Mouse (Mus musculus): Measurements from ENCODE around the gene Egfem1.

Gene Egfem1

DNA sequence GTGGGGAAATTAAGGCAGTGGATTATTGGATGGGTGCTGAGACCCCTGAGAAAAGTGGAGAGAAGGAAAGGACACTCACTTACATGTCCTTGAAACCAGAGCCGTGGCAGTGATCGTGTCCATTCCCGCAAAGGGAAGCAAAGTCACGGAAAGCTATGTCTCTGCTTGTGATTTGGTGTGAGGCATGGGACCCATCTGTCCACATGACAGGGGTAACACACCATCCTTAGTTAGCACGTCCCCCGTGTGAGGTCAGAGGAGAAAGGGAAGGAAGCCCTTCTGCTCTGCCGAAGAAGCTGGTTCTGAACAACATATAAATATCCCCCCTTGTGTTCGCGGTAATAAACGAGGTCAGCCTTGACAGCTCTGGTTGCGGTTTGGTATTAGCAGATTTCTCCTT lies 52.7 kb downstream of the Egfem1 start:
- DNase-seq (ENCODE audit: extremely low read depth, low read depth): no peak

- DNase-seq (ENCODE audit: extremely low read depth, low read depth): no peak
Observed at GRCm38 (mm10) chr3:29135176-29136064, 53.6 kb downstream of the Egfem1 start.

- no peak for DNase-seq (ENCODE audit: extremely low read depth, low read depth)
Observed at GRCm38 (mm10) chr3:29136065-29136955, 54.5 kb downstream of the Egfem1 start.

GRCm38 (mm10) chr3:29168401-29168800 lies 86.6 kb downstream of the Egfem1 start:
- DNase-seq (ENCODE audit: extremely low read depth, low read depth): no peak

DNA sequence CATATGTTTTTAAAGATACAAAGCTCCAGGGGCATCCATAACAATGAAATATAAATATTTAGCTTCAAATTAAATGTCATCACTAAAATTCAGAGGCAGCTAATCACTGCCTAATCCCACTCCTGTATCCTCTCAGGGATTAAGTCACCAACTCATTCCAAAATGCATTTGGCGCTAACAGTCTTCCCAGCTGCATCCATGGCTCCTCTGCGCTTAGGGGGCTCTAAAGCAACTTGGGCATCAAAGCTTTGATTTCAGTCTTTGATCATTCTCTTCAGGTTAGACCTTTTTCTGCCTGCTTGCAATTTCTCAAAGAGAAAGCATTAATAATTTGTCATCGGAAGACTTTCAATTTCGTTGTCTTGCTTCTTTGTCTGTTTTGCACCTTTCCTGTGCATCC lies 87.2 kb downstream of the Egfem1 start:
- DNase-seq (ENCODE audit: extremely low read depth, low read depth): no peak

- DNase-seq (ENCODE audit: extremely low read depth, low read depth): no peak
Observed at GRCm38 (mm10) chr3:29176991-29177390, 95.2 kb downstream of the Egfem1 start.

- no peak for DNase-seq (ENCODE audit: extremely low read depth, low read depth)
Observed at GRCm38 (mm10) chr3:29182988-29183387, 101.2 kb downstream of the Egfem1 start.

DNA sequence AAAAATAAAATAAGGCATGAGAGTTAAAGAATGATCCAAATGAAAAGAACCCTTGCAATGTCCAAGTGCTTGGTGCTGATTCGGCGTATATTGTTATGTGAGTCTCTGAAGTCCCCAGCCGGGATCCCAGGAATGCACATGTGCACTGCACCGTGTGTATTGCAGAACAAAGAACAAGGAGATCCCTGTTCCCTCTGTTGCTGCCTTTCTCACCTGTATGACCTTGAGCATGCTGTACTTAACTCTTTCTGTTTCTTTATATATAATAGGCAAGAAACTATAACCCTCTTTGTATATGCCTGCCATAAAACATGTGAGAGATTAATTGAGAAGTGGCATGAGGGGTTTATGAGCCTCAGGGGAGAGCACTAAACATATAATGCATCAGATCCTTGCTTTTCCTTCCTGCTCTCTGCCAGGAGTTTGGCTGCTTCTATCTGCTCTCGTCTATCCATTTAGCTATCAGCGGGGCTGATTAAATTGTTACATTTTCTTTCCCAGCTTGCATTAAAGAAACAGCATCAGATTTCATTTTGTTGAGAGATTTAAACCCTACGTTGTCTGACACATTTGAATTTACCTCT lies 101.9 kb downstream of the Egfem1 start:
- DNase-seq (ENCODE audit: extremely low read depth, low read depth): no peak

DNA sequence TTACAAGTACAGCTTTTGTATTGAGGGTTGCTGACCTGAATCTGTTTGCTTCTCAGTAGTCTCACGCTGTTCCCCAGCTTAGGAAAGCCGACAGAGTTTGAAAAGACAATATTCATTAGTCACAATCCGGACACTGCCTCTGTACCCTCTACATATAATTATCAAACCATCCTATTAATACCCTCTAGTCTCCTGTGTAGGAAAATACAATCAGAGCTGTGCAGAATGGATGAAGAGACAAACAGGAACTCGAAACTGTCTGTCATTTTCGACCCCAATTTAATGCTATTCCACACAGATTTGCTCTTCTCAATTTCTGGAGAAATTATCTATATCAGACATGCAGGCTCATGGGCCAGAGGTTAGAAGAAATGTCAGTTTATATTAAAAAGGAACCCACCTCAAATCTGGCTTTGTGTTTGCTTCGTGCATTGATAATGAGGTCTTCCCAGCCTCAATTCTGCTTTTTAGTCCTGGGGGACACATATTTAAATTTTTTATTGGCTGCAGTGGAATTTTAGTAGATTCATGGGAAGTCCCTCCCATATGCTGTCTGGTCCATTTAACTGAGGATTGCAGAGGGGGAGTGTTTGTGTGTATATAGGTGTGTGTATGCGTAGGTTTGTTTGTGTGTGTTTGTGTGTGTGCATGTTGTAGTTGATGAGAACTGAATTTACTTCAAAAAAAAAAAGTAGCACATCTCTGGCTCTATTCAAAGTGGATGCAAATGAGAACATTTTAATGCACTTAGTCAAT lies 102.8 kb downstream of the Egfem1 start:
- DNase-seq (ENCODE audit: extremely low read depth, low read depth): no peak

DNA sequence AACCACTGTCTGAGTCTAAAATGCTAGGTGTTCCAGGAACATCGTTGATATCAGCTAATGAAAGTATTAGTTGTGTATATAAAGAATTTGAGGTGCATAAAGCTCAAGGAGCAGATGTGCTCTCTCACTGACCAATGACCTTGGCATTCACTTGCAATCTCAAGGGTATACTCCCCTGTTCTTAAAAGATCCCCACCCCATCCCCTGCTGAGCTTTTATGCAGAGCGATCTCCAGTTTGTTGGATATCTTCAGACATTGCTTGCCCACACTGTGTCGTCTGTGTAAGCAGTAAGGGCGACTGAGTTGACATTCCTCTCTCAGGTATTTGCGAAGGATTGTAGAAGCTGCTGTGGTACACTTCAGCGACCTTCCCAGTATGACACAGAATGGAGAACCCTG lies 108.4 kb downstream of the Egfem1 start:
- DNase-seq (ENCODE audit: extremely low read depth, low read depth): no peak

GRCm38 (mm10) chr3:29197727-29198512 lies 116.1 kb downstream of the Egfem1 start:
- DNase-seq (ENCODE audit: extremely low read depth, low read depth): no peak

GRCm38 (mm10) chr3:29200601-29201000 lies 118.8 kb downstream of the Egfem1 start:
- no peak for DNase-seq (ENCODE audit: extremely low read depth, low read depth)

DNA sequence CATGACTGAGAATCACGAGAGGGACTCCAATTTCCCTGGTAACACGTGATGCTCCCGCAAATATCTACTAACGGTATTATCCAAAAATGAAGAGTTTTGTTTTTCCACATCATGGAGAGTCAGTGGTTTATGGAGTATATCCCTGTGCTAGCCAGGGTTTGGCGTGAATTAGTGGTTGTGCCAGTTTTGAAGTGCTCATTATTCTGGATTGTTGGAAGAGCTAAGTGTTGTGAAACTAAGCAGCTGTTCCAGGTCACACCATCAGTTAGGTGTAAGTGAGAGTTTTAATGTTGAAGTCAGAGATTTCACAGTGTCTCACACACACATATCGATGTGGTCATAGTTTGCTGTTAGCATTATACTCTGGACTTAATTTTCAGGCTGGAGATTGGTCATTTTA lies 120.7 kb downstream of the Egfem1 start:
- no peak for DNase-seq (ENCODE audit: extremely low read depth, low read depth)

- no peak for DNase-seq (ENCODE audit: extremely low read depth, low read depth)
Observed at GRCm38 (mm10) chr3:29222414-29222813, 140.6 kb downstream of the Egfem1 start.

DNA sequence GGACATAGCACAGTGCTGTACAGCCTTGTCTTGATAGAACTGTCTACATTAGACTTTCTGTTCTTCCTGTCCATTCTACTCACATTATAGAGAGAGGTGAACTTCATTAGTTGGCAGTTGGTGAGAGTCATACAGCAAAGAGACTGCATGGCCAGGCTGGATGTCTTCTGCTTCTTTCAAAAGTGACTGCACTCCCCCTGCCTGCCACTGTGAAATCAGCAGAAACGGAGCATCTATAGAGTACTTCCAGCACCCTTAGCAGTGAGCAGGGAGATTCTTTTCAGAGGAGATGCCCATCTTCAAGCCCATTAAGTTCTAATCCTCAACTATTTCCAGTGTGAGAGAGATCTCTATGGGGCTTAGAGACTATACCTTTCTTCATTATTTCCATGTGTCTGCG lies 147.9 kb downstream of the Egfem1 start:
- no peak for DNase-seq (ENCODE audit: extremely low read depth, low read depth)

DNA sequence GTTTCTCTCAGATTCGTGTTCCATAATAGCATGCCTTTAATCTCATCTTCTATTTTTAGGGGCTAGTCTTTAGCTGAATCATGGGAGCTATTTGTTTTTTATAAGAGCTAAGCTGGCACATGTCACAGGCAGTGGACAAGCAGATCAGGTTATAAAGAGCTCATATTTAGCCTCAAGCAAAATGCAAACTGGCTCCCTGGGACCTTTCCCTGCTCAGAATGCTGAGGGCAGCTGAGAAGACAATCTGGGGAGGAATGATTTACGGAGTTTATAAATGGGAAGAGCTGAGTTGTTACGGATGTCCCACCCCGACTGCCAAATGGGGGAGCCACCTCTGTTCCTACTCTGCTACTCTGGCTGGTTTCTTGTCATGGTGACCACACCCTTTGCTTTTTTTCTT lies 153.7 kb downstream of the Egfem1 start:
- no peak for DNase-seq (ENCODE audit: extremely low read depth, low read depth)

- DNase-seq (ENCODE audit: extremely low read depth, low read depth): no peak
Observed at GRCm38 (mm10) chr3:29236517-29236916, 154.7 kb downstream of the Egfem1 start.

- no peak for DNase-seq (ENCODE audit: extremely low read depth, low read depth)
Observed at GRCm38 (mm10) chr3:29243600-29243999, 161.8 kb downstream of the Egfem1 start.

DNA sequence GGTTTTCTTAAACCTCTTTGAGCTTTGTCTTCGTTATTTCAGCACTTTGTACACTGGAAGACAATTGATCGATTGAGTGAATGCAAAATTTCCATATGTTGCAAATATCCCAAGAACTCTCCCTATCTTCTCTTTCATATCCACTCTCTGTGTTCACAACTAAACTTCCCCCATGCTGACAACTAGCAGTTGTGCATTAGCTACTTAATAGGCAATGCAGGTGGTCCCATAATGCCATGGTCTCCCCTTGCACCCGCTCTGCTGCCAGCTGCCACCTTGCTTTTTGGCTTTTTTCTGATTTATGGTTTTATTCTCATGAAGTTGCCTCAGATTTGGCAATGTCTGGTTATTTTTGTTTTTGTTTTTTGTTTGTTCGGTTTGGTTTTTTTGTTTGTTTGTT lies 209.8 kb downstream of the Egfem1 start:
- DNase-seq (ENCODE audit: extremely low read depth, low read depth): no peak

DNA sequence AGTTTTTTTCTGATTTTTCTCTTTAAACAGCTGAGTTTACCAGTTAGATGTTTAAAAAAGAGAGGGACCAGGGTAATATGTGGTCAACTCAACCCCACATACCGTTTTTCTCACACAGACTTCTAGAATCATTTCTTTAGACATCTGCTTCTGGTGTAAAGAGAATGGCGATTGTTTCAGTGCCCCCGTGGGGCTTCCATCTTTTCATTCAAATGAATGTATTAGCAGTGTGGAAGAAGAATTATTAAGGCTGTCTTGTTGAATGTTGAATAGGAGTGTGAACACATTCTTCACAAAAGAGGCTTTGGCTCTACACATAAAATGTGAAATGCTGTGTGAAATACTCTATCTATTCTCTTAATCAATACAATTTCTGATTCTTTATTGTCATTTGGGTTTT lies 210.4 kb downstream of the Egfem1 start:
- DNase-seq (ENCODE audit: extremely low read depth, low read depth): no peak

All from MEL-GATA-1-ER (cell line).